Mouse (Mus musculus) E14TG2a.4 (cell line): ENCODE measurements around the gene Ing1.
"Not testable (repeated sequence)": the region's sequence is repeated elsewhere in the genome, so short reads cannot be mapped to it uniquely, and the experiment has no call there.

Source experiments
- CTCF ChIP-seq: conservative IDR thresholded peaks from 2 replicates; pipeline ENCODE4 v1.5.1; 2014; ENCODE audit warnings: low read length
- NANOG ChIP-seq: IDR thresholded peaks from 2 replicates; pipeline ENCODE4 v1.6.1; 2014; ENCODE audit warnings: borderline replicate concordance, low read length, mixed read lengths
- POU5F1 ChIP-seq: IDR thresholded peaks from 2 replicates; pipeline ENCODE4 v1.6.1; 2014; ENCODE audit warnings: low read length, borderline replicate concordance

DNA sequence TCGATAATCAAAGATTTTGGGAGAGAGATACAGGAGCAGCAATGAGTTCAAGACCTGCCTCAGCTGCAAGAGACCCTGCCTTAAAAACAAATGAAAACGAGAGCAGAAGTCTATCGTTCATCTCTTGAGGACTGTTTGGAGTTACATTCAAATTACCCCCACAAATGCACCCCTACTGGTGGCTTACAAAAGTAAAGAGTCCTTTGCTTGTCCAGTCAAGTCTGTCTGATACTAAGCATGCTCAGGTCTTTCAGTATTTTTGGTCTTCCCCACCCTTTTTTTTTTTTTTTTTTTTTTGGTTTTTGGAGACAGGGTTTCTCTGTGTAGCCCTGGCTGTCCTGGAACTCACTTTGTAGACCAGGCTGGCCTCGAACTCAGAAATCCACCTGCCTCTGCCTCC, 3.9 kb upstream of the Ing1 start:
- not testable (repeated sequence) for TF ChIP-seq CTCF, NANOG, POU5F1
